In the genomic region with DNA sequence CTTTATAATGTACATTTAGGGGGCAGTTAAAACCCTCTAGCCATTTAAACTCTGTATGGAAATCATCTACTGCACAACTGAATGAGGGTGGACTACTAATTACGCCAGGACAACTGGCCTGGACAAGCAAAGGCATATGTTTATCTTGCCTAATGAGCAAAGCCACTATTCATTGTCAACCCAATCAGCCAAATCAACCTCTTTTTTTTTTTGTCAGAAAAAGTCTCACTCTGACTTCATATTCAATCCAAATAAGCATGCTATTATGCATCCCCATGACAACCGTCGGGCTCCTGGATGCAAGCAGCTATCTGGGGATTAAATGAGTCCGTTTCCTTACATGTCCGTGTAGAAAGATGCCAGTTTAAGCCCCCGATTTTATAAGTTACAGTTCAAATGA, we compare ENCODE assay signal across 22 mouse cellular contexts. TPM values are rescaled to one million over a fixed set of nuclear protein-coding genes. Genes with fewer than 3 reads are reported as not detected.
DNase-seq lines count a peak whose midpoint lies in the region; ATAC-seq lines count a peak whose summit lies in the region.
"Had no signal": no experiment of that assay in that cellular context is flagged by ENCODE, and none has a peak within 500 bp of the region (broad histone marks: within the 10 kb centered on the region; RNA-seq: fewer than 3 reads in every experiment).

No protein-coding gene starts in this region.

- H3K36me3 ChIP-seq in hindbrain, embryonic 11.5 days (ENCODE audit: control insufficient read depth, insufficient read depth, low read length) = no peaks in the 10 kb centered on the region
- H3K36me3 ChIP-seq in hindbrain, embryonic 10.5 days = no peaks in the 10 kb centered on the region
- no peaks in the 10 kb centered on the region for H3K36me3 ChIP-seq in forebrain, embryonic 16.5 days (ENCODE audit: control insufficient read depth, insufficient read depth)
- H3K36me3 ChIP-seq in midbrain, embryonic 15.5 days (replicated peaks) = no peaks in the 10 kb centered on the region
- H3K36me3 ChIP-seq in liver, embryonic 12.5 days = no peaks in the 10 kb centered on the region
- no peaks in the 10 kb centered on the region for H3K36me3 ChIP-seq in intestine, embryonic 15.5 days
- H3K36me3 ChIP-seq: lung, embryonic 15.5 days had no signal

- ATAC-seq in hindbrain, embryonic 11.5 days (ENCODE audit: low FRiP score) = no peak
- ATAC-seq in forebrain, embryonic 16.5 days = peak; percentile 87
- ATAC-seq in midbrain, embryonic 15.5 days (replicated peaks) = peak; percentile 72
- ATAC-seq in liver, embryonic 12.5 days = no peak
- no peak for ATAC-seq in intestine, embryonic 15.5 days

- no peaks in the 10 kb centered on the region for H3K4me1 ChIP-seq in hindbrain, embryonic 11.5 days (replicated peaks; ENCODE audit: control insufficient read depth, insufficient read depth, low read length)
- H3K4me1 ChIP-seq in hindbrain, embryonic 10.5 days (replicated peaks) = no peaks in the 10 kb centered on the region
- peaks cover 4% of the 10 kb centered on the region for H3K4me1 ChIP-seq in forebrain, embryonic 16.5 days (replicated peaks; ENCODE audit: control insufficient read depth, insufficient read depth, low read length)
- H3K4me1 ChIP-seq in midbrain, embryonic 15.5 days = peaks cover 4% of the 10 kb centered on the region
- H3K4me1 ChIP-seq in liver, embryonic 12.5 days = no peaks in the 10 kb centered on the region
- no peaks in the 10 kb centered on the region for H3K4me1 ChIP-seq in intestine, embryonic 15.5 days (replicated peaks)
- H3K4me1 ChIP-seq: lung, embryonic 15.5 days had no signal

- H3K9me3 ChIP-seq in hindbrain, embryonic 11.5 days (ENCODE audit: control insufficient read depth, low read length) = no peaks in the 10 kb centered on the region
- H3K9me3 ChIP-seq in hindbrain, embryonic 10.5 days = no peaks in the 10 kb centered on the region
- no peaks in the 10 kb centered on the region for H3K9me3 ChIP-seq in forebrain, embryonic 16.5 days (ENCODE audit: control insufficient read depth, low read length)
- H3K9me3 ChIP-seq in midbrain, embryonic 15.5 days = no peaks in the 10 kb centered on the region
- no peaks in the 10 kb centered on the region for H3K9me3 ChIP-seq in liver, embryonic 12.5 days (replicated peaks)
- H3K9me3 ChIP-seq in intestine, embryonic 15.5 days = no peaks in the 10 kb centered on the region
- H3K9me3 ChIP-seq: lung, embryonic 15.5 days had no signal

- H3K4me3 ChIP-seq in hindbrain, embryonic 11.5 days (ENCODE audit: low read depth, low read length) = no peak overlapping the region
- no peak overlapping the region for H3K4me3 ChIP-seq in hindbrain, embryonic 10.5 days
- no peak overlapping the region for H3K4me3 ChIP-seq in forebrain, embryonic 16.5 days (replicated peaks; ENCODE audit: low read length)
- H3K4me3 ChIP-seq in midbrain, embryonic 15.5 days = no peak overlapping the region
- H3K4me3 ChIP-seq in liver, embryonic 12.5 days = no peak overlapping the region
- H3K4me3 ChIP-seq in intestine, embryonic 15.5 days (replicated peaks) = no peak overlapping the region
- H3K4me3 ChIP-seq: erythroblast, embryonic 14.5 days; lung, embryonic 15.5 days had no signal

- no peak overlapping the region for H3K27ac ChIP-seq in hindbrain, embryonic 11.5 days (ENCODE audit: low read depth, low read length)
- H3K27ac ChIP-seq in hindbrain, embryonic 10.5 days = no peak overlapping the region
- no peak overlapping the region; the same call in 1 of the 2 replicates for H3K27ac ChIP-seq in forebrain, embryonic 16.5 days (ENCODE audit: low read length)
- H3K27ac ChIP-seq in midbrain, embryonic 15.5 days = no peak overlapping the region
- H3K27ac ChIP-seq in liver, embryonic 12.5 days = no peak overlapping the region
- no peak overlapping the region for H3K27ac ChIP-seq in intestine, embryonic 15.5 days
- H3K27ac ChIP-seq: lung, embryonic 15.5 days; macrophage had no signal

- DNase-seq in hindbrain, embryonic 11.5 days (ENCODE audit: low spot score) = peak; percentile 24
- no peak for DNase-seq in hindbrain, embryonic 10.5 days (ENCODE audit: low spot score)
- peak; percentile 35 for DNase-seq in brain, adult 2 months (ENCODE audit: low read depth, low spot score)
- DNase-seq in right cerebral cortex, postnatal 4 days = no peak
- DNase-seq: adrenal gland, adult 8-10 months; cerebellum, adult 18-20 months; kidney, adult 11 months; kidney, postnatal 25 days; left cerebral cortex, postnatal 4 days; thymus, adult 2 months had no signal

- no peak overlapping the region for H3K4me2 ChIP-seq in hindbrain, embryonic 11.5 days (replicated peaks; ENCODE audit: low read depth, low read length)
- no peak overlapping the region; the same call in 1 of the 2 replicates for H3K4me2 ChIP-seq in forebrain, embryonic 16.5 days (ENCODE audit: low read length)
- H3K4me2 ChIP-seq in midbrain, embryonic 15.5 days = peak overlapping the region; percentile 18
- H3K4me2 ChIP-seq in liver, embryonic 12.5 days = no peak overlapping the region
- H3K4me2 ChIP-seq in intestine, embryonic 15.5 days (replicated peaks) = no peak overlapping the region
- H3K4me2 ChIP-seq: liver, embryonic 11.5 days; lung, embryonic 15.5 days had no signal

- no peaks in the 10 kb centered on the region for H3K27me3 ChIP-seq in hindbrain, embryonic 11.5 days (ENCODE audit: control insufficient read depth, insufficient read depth, low read length)
- H3K27me3 ChIP-seq in hindbrain, embryonic 10.5 days (ENCODE audit: insufficient read depth, poor library complexity, severe bottlenecking) = no peaks in the 10 kb centered on the region
- no peaks in the 10 kb centered on the region for H3K27me3 ChIP-seq in forebrain, embryonic 16.5 days (replicated peaks; ENCODE audit: control insufficient read depth, insufficient read depth, low read length)
- H3K27me3 ChIP-seq in midbrain, embryonic 15.5 days (replicated peaks) = no peaks in the 10 kb centered on the region
- no peaks in the 10 kb centered on the region for H3K27me3 ChIP-seq in liver, embryonic 12.5 days (replicated peaks)
- no peaks in the 10 kb centered on the region for H3K27me3 ChIP-seq in intestine, embryonic 15.5 days (replicated peaks)
- H3K27me3 ChIP-seq: CH12.LX; lung, embryonic 15.5 days had no signal

- no peak overlapping the region for H3K9ac ChIP-seq in hindbrain, embryonic 11.5 days (ENCODE audit: low read depth, low read length)
- H3K9ac ChIP-seq in forebrain, embryonic 16.5 days (replicated peaks; ENCODE audit: low read depth, low read length) = no peak overlapping the region
- no peak overlapping the region for H3K9ac ChIP-seq in midbrain, embryonic 15.5 days
- no peak overlapping the region for H3K9ac ChIP-seq in liver, embryonic 12.5 days
- H3K9ac ChIP-seq in intestine, embryonic 15.5 days = no peak overlapping the region
- H3K9ac ChIP-seq: lung, embryonic 15.5 days had no signal

- 64% methylated on average over 6 of the region's 6 CpGs for WGBS in hindbrain, embryonic 11.5 days
- WGBS in hindbrain, embryonic 10.5 days = 71% methylated on average over 6 of the region's 6 CpGs
- 8% methylated on average over 6 of the region's 6 CpGs for WGBS in forebrain, embryonic 16.5 days
- 10% methylated on average over 6 of the region's 6 CpGs for WGBS in midbrain, embryonic 15.5 days
- WGBS in liver, embryonic 12.5 days (ENCODE audit: insufficient replicate concordance) = 68% methylated on average over 6 of the region's 6 CpGs
- 69% methylated on average over 6 of the region's 6 CpGs for WGBS in intestine, embryonic 15.5 days

RNA-seq across cellular contexts. Expression of gene Crp, which starts 30.3 kb away (rescaled TPM):
- polyA plus RNA-seq in hindbrain, embryonic 11.5 days (2014; fragmentation: Nextera tagmentation; extraction: Ambion mirVana) = 0.28 TPM in 1 of 2 replicates, not detected in the other
- 0.21 and 0.34 TPM in 2 replicates for polyA plus RNA-seq in hindbrain, embryonic 10.5 days (2016; fragmentation: Nextera tagmentation; extraction: Ambion mirVana)
- not detected in 2 replicates for polyA plus RNA-seq in forebrain, embryonic 16.5 days (2015; fragmentation: Nextera tagmentation; extraction: Ambion mirVana)
- 0.13 TPM in 1 of 2 replicates, not detected in the other for polyA plus RNA-seq in midbrain, embryonic 15.5 days (2015; fragmentation: Nextera tagmentation; extraction: Ambion mirVana)
- 8.9 and 9.1 TPM in 2 replicates for polyA plus RNA-seq in liver, embryonic 12.5 days (2016; fragmentation: Nextera tagmentation; extraction: Ambion mirVana)
- polyA plus RNA-seq in intestine, embryonic 15.5 days (2015; fragmentation: Nextera tagmentation; extraction: Ambion mirVana) = 1.5 and 1.6 TPM in 2 replicates
- polyA plus RNA-seq: embryonic facial prominence, embryonic 11.5 days; erythroblast, embryonic 14.5 days; heart, embryonic 14.5 days; macrophage; small intestine, adult 2 months had no signal

RNA-seq across cellular contexts. Expression of gene Dusp23, which starts 34.8 kb away (rescaled TPM):
- 9.4 TPM in 2 replicates for polyA plus RNA-seq in hindbrain, embryonic 11.5 days (2014; fragmentation: Nextera tagmentation; extraction: Ambion mirVana)
- polyA plus RNA-seq in hindbrain, embryonic 10.5 days (2016; fragmentation: Nextera tagmentation; extraction: Ambion mirVana) = 8.4 and 10.2 TPM in 2 replicates
- polyA plus RNA-seq in forebrain, embryonic 16.5 days (2015; fragmentation: Nextera tagmentation; extraction: Ambion mirVana) = 6.2 TPM in 2 replicates
- 6.4 and 6.8 TPM in 2 replicates for polyA plus RNA-seq in midbrain, embryonic 15.5 days (2015; fragmentation: Nextera tagmentation; extraction: Ambion mirVana)
- 4.3 and 5.0 TPM in 2 replicates for polyA plus RNA-seq in liver, embryonic 12.5 days (2016; fragmentation: Nextera tagmentation; extraction: Ambion mirVana)
- 11.3 and 12.8 TPM in 2 replicates for polyA plus RNA-seq in intestine, embryonic 15.5 days (2015; fragmentation: Nextera tagmentation; extraction: Ambion mirVana)
- polyA plus RNA-seq: erythroblast, embryonic 14.5 days had no signal

Comparison
In these comparisons a context has a peak if more than half of its experiments do, and no peak if none do; other contexts are left out.
1. DNase-seq: peak in hindbrain, embryonic 11.5 days (single experiment) and brain, adult 2 months (single experiment); none in hindbrain, embryonic 10.5 days (single experiment) and right cerebral cortex, postnatal 4 days (single experiment).
2. ATAC-seq: peak in forebrain, embryonic 16.5 days (single experiment) and midbrain, embryonic 15.5 days (single experiment); none in hindbrain, embryonic 11.5 days (single experiment), liver, embryonic 12.5 days (single experiment) and intestine, embryonic 15.5 days (single experiment).